Mouse (Mus musculus) hindbrain, embryonic 11.5 days (tissue): ENCODE data around the gene Cav1. TPM values are rescaled to one million over a fixed set of nuclear protein-coding genes. Genes with fewer than 3 reads are reported as not detected.

ENCODE experiments used
- ATAC-seq: fragments of 200-750 bp; cut with Nextera tagmentation; 2 replicates; pipeline ENCODE4 v1.8.0; 2017; ENCODE audit warnings: mild to moderate bottlenecking, moderate TSS enrichment, moderate library complexity; ENCODE audit not compliant: low FRiP score
- DNase-seq: peaks from one replicate; pipeline ENCODE4 v3.0.0-alpha.2; 2015; ENCODE audit warnings: low spot score
- H3K27ac ChIP-seq: fragments of 300-500 bp; sonication (generic); 2 replicates; pipeline ENCODE4 v1.5.1; 2014; ENCODE audit warnings: mild to moderate bottlenecking, low read depth, low read length
- H3K27me3 ChIP-seq: fragments of 300-500 bp; sonication (generic); 2 replicates; pipeline ENCODE4 v1.6.1; 2014; ENCODE audit warnings: mild to moderate bottlenecking, low read length, moderate library complexity, mixed read lengths; ENCODE audit not compliant: control insufficient read depth, insufficient read depth
- H3K36me3 ChIP-seq: fragments of 300-500 bp; sonication (generic); 2 replicates; pipeline ENCODE4 v1.6.1; 2014; ENCODE audit warnings: mild to moderate bottlenecking, low read length, moderate library complexity, mixed read lengths; ENCODE audit not compliant: control insufficient read depth, insufficient read depth
- H3K4me1 ChIP-seq: fragments of 300-500 bp; sonication (generic); replicated peaks from 2 replicates; pipeline ENCODE4 v1.6.1; 2014; ENCODE audit warnings: low read length, mixed read lengths; ENCODE audit not compliant: control insufficient read depth, insufficient read depth
- H3K4me2 ChIP-seq: fragments of 300-500 bp; sonication (generic); replicated peaks from 2 replicates; pipeline ENCODE4 v1.6.1; 2014; ENCODE audit warnings: mild to moderate bottlenecking, low read depth, low read length
- H3K4me3 ChIP-seq: fragments of 300-500 bp; sonication (generic); 2 replicates; pipeline ENCODE4 v1.5.1; 2014; ENCODE audit warnings: low read depth, low read length
- H3K9ac ChIP-seq: fragments of 300-500 bp; sonication (generic); 2 replicates; pipeline ENCODE4 v1.6.1; 2014; ENCODE audit warnings: low read depth, low read length
- H3K9me3 ChIP-seq: fragments of 300-500 bp; sonication (generic); 2 replicates; pipeline ENCODE4 v1.6.1; 2016; ENCODE audit warnings: low read length; ENCODE audit not compliant: control insufficient read depth
- WGBS: fragments of 180-500 bp; shearing (Covaris S2); extraction: QIAGEN DNeasy Blood & Tissue Kit; methylation state at CpG from one replicate; pipeline ENCODE4 v1.1.7; 2014; 5-methylcytosine and 5-hydroxymethylcytosine counted together
- polyA plus RNA-seq: library from polyadenylated mRNA; unstranded; fragments of >200 nt; fragmentation: Nextera tagmentation; extraction: Ambion mirVana; gene quantifications from 2 replicates; pipeline ENCODE4 v1.2.1, GENCODE M21; 2014

Cav1 gene
- polyA plus RNA-seq, 1 experiment from 2014 or later, result 15.4 TPM

DNA sequence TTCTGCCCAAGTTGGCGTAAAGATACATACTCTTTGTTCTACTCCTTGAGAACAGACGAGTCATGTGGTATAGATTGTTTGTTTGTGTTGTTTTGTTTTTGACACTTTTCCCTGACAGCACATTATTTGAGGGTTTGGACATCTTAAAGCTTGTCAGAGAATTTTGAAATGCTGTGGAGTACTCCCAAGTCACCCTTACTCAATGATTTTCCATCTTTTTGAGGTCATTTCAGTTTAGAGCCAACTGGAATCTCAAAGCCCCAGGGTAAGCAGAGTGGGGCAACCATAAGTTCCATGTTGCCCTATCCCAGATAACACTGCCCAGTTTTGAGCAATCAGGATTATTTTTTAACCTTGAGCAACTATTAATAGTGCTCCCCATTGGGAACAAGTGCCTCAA, 8.1 kb downstream of the Cav1 start:
- Histone ChIP-seq H3K9ac (no peak overlapping the region), H3K27me3 (no peaks in the 10 kb centered on the region), H3K4me1 (no peaks in the 10 kb centered on the region), H3K4me3 (no peak overlapping the region), H3K4me2 (no peak overlapping the region), H3K9me3 (no peaks in the 10 kb centered on the region), H3K36me3 (no peaks in the 10 kb centered on the region), H3K27ac (no peak overlapping the region)
- no peak for ATAC-seq
- 84% methylated on average over 2 of the region's 2 CpGs for WGBS
- DNase-seq, result no peak

GRCm38 (mm10) chr6:17314659-17315616, 8.8 kb downstream of the Cav1 start:
- DNase-seq, result no peak
- 88% methylated on average over 5 of the region's 5 CpGs for WGBS
- H3K4me3 ChIP-seq, result no peak overlapping the region
- no peak overlapping the region for H3K9ac ChIP-seq
- H3K27ac ChIP-seq, result no peak overlapping the region
- no peak for ATAC-seq
- H3K36me3 ChIP-seq, result no peaks in the 10 kb centered on the region
- no peaks in the 10 kb centered on the region for H3K27me3 ChIP-seq
- no peaks in the 10 kb centered on the region for H3K4me1 ChIP-seq
- no peak overlapping the region for H3K4me2 ChIP-seq
- no peaks in the 10 kb centered on the region for H3K9me3 ChIP-seq

DNA sequence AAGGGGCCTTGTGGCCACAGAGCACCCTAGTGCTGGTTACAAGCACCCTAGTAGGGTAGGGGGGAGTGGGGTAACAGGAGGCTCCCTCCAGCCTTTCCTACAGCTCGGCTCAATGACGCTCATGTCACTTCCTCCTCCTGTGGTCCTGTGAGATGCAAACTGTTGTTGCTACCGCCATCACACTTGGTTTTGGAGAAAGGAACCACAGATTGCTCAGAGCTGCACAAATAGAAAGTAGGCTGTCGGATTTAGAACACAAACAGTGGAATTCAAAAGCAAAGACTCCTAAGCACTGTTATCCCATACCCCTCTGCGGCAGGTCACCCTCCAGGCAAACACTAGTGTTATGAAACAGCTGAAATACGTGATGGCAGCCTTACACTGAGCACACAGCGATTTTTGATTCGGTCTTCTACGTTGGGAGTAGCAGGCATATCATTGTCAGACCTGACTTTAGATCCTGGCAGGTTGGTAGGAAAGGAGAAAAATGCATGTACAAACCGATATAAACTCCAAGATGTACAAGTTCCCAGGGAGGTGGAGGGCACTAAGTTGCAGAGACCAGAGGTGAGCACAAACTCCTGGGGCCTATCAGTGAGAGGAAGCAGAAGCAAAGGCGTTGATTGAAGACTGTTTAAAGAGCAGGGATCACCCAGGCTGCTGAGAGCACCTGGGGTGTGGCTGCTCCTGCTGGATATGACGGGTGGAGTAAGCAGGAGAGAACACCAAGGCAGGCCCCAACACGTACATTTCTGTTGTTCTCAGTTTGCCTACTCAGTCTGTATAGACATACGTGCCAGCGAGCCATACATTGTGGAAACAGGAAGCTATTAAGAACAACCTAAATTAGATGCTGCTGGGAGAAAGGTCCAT, 10.4 kb downstream of the Cav1 start:
- H3K27me3 ChIP-seq, result no peaks in the 10 kb centered on the region
- 77% methylated on average over 15 of the region's 15 CpGs for WGBS
- no peak overlapping the region for H3K9ac ChIP-seq
- no peak overlapping the region for H3K27ac ChIP-seq
- ATAC-seq (no peak), DNase-seq (no peak)
- no peaks in the 10 kb centered on the region for H3K9me3 ChIP-seq
- H3K36me3 ChIP-seq, result no peaks in the 10 kb centered on the region
- H3K4me1 ChIP-seq, result no peaks in the 10 kb centered on the region
- H3K4me3 ChIP-seq, result no peak overlapping the region
- H3K4me2 ChIP-seq, result no peak overlapping the region

GRCm38 (mm10) chr6:17317167-17317524, 11.0 kb downstream of the Cav1 start:
- Histone ChIP-seq H3K9me3 (no peaks in the 10 kb centered on the region), H3K36me3 (no peaks in the 10 kb centered on the region), H3K9ac (no peak overlapping the region), H3K27ac (no peak overlapping the region), H3K27me3 (no peaks in the 10 kb centered on the region), H3K4me2 (no peak overlapping the region), H3K4me3 (no peak overlapping the region), H3K4me1 (no peaks in the 10 kb centered on the region)
- ATAC-seq (no peak), DNase-seq (no peak)
- WGBS, result 62% methylated on average over 1 of the region's 1 CpGs

GRCm38 (mm10) chr6:17317944-17318343, 11.8 kb downstream of the Cav1 start:
- Histone ChIP-seq H3K4me2 (no peak overlapping the region), H3K9me3 (no peaks in the 10 kb centered on the region), H3K27me3 (no peaks in the 10 kb centered on the region), H3K36me3 (no peaks in the 10 kb centered on the region), H3K4me1 (no peaks in the 10 kb centered on the region), H3K27ac (no peak overlapping the region), H3K4me3 (no peak overlapping the region), H3K9ac (no peak overlapping the region)
- WGBS, result 50% methylated on average over 1 of the region's 1 CpGs
- ATAC-seq (no peak), DNase-seq (no peak)

- Histone ChIP-seq H3K4me3 (no peak overlapping the region), H3K36me3 (no peaks in the 10 kb centered on the region), H3K9ac (no peak overlapping the region), H3K4me2 (no peak overlapping the region), H3K27ac (no peak overlapping the region), H3K9me3 (no peaks in the 10 kb centered on the region), H3K27me3 (no peaks in the 10 kb centered on the region), H3K4me1 (no peaks in the 10 kb centered on the region)
- WGBS, result 80% methylated on average over 6 of the region's 6 CpGs
- ATAC-seq, result no peak
- DNase-seq, result no peak
Observed at GRCm38 (mm10) chr6:17321976-17322375, 15.8 kb downstream of the Cav1 start.

DNA sequence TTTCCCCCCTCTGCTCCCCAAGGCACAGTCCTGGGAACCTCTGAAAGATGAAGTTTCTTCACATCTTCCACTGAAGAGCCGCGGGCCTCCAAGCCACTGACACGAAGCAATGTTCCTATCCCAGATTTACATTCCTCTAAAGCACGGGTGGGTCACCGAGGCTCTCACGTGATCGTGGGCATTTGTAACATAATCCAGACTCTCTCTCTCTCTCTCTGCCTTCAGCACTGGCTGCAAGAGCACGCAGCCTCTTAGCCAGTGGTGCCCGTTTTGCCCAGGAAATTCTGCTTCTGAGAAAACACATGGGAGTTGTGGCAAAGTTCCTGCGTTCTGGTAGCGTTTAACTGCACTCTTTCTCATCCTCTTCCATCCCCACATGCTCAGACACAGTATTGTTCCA, 21.1 kb downstream of the Cav1 start:
- Histone ChIP-seq H3K4me1 (no peaks in the 10 kb centered on the region), H3K9me3 (no peaks in the 10 kb centered on the region), H3K9ac (no peak overlapping the region), H3K36me3 (no peaks in the 10 kb centered on the region), H3K4me2 (no peak overlapping the region), H3K27me3 (no peaks in the 10 kb centered on the region), H3K27ac (no peak overlapping the region), H3K4me3 (no peak overlapping the region)
- ATAC-seq (no peak), DNase-seq (no peak)
- 60% methylated on average over 11 of the region's 11 CpGs for WGBS

DNA sequence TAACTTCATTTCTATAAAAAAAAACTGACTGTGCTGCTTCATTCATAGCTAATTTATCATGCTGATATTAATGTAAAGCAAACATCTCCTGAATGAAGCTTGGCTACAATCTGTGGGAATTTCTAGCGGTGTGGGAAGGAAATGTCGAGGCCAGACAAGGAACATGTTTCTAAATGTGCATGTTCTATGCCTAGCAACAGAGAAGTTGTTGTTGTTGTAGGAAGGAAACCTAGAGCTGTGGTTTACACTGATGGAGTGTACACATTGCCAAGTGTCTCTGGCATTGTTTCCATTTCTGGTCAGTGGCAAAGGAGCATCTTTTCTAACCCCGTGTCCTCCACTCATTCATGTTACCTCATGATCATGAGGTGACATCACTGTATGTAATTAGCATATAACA, 23.7 kb downstream of the Cav1 start:
- no peak overlapping the region for H3K27ac ChIP-seq
- DNase-seq, result no peak
- H3K27me3 ChIP-seq, result no peaks in the 10 kb centered on the region

More for the DNA sequence above, 23.7 kb downstream of the Cav1 start:
- 86% methylated on average over 3 of the region's 3 CpGs for WGBS
- ATAC-seq, result no peak
- H3K9me3 ChIP-seq, result no peaks in the 10 kb centered on the region
- no peak overlapping the region for H3K9ac ChIP-seq
- H3K4me1 ChIP-seq, result no peaks in the 10 kb centered on the region
- H3K4me3 ChIP-seq, result no peak overlapping the region
- H3K4me2 ChIP-seq, result no peak overlapping the region
- no peaks in the 10 kb centered on the region for H3K36me3 ChIP-seq
